Mouse (Mus musculus) heart, postnatal 25 days (tissue): ENCODE measurements around the gene Ddost. TPM values are rescaled to one million over a fixed set of nuclear protein-coding genes. Genes with fewer than 3 reads are reported as not detected.

Experiments
- DNase-seq: peaks from one replicate; pipeline ENCODE4 v3.0.0; 2022; ENCODE audit warnings: low spot score
- intact Hi-C: fragments of 180-260 bp; cut with DNase I; formaldehyde crosslinking; loops from one replicate; pipeline ENCODE4 v1.15.1; 2025
- total RNA-seq, 2 experiments: library from RNA; stranded (reverse); gene quantifications; 2 replicates each; pipeline ENCODE4 v1.2.3; 2021

Ddost gene
- 10 to 100 TPM; 63.6 to 68.4 TPM for total RNA-seq

DNA sequence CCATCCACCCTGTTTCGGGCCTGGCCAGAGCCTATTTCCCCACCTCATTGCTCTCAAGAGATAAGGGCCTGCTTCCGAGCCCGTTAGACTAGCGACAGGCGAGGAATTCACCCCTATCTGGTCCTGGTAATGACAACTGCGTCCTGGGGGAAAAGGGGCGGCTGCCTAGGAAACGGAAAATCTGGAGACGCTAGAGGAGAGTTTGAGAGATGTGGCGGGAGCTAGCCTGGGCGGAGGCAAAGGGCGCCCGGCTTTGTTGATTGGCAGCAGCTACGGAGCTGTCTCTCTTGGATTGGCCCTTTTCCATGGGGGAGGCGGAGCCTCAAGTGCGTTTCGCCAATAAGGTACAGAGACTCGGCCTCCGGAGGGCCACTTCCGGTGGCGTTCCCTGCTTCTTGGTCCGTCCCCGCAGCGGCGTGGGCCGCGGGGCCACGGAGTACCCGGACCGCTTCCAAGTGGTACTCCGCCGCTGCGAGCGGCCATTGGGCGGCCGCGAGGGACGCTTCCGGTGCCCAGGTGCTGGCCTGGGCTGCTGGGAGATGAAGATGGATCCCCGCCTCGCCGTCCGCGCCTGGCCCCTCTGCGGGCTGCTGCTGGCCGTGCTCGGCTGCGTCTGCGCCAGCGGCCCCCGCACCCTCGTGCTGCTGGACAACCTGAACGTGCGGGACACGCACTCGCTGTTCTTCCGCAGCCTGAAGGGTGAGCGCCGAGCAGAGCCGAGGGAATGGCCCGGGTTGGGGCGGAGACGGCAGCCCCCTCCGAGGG is at the start of gene Ddost:
TSS of gene Ddost (plus strand) at position 391 of the 765 bp plus-strand sequence.
- intact Hi-C loops, result no loop called here
- peak; percentile 96 for DNase-seq

DNA sequence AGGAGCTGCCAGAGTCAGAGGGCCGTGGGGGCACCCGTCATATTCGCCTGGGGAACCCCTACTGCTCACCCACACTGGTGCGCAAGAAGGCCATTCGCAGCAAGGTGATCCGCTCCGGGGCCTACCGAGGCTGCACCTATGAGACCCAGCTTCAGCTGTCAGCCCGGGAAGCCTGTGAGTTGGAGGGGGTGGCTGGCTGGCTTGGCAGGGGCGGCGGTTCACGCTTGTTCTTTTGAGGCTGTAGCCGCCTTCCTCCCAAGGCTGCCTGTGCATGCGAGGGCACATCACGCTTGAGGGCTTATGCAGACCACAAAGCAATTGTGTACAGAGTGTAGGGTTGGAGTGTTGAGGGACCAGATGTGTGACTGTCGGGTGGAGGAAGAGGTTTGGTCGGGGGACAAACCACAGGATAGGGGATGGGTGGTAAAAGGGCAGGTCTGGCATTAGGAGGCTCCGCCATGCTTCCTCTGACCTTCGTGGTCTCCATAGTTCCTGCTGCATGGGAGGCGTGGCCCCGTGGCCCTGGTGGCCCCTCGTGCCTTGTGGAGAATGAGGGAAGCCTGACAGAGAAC is 47.3 kb upstream of the Ddost start:
- DNase-seq, result no peak
- intact Hi-C loops, result no loop called here

DNA sequence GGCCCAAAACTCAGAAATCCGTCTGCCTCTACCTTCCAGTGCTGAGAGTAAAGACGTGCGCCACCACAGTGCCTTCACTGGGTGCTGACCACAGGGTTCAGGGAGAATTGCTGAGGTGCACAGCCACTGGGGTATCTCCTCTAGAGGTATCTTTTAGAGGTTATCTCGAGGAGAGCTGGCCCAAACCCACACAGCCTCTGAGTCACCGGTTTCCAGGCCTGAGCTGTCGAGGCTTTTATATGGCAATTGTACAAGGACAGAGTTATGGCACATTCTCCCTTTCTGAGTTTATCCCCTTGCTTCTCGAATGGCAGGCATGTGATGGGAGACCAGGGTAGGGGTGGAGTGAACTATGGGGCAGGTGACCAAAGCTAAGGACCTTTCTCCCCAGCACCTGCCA is 45.9 kb upstream of the Ddost start:
- intact Hi-C loops, result no loop called here
- no peak for DNase-seq

DNA sequence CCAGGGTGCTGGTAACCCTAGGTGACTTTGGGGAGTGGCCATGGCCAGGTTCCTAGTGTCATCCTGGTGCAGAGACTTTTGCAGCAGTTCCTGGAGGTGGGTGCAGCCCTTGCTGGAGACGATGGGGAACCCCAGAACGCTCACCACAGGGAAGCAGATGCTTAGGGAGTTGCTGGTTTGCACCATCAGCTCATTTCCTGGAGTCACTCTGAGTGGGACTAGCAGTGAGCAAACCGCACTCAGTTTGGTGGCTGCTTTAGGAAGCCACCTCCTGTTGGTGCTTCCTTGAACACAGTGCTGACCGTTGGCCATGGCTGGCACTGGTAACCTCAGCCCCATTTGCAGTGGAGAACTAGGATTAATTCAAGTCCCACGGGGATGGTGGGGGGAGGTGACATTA is 45.0 kb upstream of the Ddost start:
- intact Hi-C loops, result no loop called here

DNA sequence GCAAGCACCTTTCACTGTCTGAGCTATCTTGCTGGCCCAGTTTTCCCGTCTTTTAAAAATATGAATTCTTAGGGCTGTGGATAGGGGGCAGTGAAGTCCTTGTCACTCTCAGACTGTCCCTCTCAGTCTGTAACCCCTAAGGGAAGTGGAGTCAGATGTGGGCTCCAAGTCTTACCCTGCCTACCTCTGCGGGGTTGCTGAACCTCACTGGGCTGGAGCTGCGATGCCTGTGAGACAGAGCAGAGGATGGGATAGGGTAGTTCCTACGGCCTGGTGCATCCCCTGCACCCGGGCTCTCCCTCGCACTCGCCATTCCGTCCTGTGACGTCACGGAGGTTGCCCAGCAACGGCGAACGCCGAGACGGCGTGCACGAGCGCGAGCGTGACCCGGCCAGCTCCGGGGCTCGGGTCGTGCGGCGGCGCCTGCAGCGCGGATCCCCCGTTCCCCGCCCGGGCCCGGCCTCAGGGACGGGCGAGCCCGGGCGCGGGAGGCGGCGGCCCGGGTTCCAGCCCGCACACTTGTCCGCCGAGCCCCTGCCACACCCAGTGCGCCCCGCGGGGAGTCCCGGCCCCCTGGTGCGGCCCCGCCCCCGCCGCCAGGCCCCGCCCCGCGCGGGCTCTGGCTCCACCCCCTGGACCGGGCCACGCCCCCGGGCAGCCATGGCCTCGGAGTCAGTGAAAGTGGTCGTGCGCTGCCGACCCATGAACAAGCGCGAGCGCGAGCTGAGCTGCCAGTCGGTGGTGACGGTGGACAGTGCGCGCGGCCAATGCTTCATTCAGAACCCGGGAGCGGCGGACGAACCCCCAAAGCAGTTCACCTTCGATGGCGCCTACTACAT is 42.5 kb upstream of the Ddost start:
- intact Hi-C loops, result no loop called here

More for the DNA sequence above, 45.0 kb upstream of the Ddost start:
- no peak for DNase-seq

DNA sequence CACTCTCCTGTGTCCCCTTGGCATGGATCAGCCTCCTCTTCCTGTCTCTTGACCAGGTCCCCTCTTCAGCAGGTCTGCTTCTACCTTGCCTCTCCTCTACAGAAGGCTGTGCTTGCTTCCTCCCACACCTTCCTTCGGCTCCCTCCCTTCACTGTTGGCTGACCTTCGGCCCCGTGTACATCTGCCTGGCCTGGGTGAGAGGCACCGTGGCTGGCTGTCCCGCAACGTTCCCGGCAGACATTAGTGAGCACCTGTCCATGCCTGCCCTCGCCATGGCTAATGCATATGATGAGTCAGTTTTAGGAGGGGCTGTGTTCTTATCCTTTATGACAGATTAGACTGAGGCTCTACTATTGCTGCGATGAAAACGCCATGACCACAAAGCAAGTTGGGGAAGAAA is 36.7 kb upstream of the Ddost start:
- DNase-seq, result no peak
- intact Hi-C loops, result no loop called here

More for the DNA sequence above, 42.5 kb upstream of the Ddost start:
- peak; percentile 65 for DNase-seq

DNA sequence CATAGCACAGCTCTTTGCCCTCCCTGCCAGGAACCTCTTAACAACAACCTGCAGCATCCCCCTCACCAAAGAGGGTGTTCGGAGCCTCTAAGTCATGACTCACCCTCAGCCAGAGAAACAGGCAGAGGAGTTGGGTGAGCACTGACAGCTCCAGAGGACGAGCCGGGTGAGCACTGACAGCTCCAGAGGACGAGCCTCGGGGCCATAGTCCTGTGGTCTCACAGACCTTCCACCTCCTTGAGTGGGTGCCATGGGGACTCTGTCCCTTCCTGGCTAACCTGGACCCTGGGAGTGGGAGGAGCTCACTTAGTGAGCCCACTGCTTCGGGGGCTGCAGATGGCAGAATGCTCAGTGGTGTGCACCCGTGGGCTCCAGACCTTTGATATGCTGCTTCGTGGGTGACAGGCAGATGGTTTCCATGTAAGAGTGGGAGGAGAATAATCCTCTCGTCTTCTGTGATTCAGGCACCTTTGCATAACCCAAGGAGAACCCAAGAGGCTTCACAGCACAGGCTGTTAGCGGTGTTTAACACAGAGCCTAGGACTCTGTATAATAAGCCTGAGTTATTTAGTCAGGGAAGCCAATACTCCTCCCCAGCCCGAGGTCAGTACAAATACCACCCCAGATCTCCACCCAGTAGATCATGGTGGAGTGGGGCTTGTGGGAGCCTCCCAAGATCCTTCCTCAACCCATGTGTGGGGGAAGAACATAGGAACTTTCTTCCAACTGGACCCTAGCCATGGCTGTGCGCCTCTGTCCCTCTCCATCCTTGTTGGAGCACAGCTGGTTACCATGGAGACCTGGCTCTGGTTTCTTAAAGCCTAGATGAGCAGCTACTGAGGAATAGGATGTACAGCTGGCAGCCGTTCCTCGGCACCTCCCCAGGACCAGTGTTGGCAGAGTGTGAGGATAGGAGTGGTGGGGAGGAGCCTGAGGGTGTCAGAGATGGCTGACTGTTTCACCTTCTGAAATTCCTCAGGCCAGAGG is 32.2 kb upstream of the Ddost start:
- intact Hi-C loops, result no loop called here
- peak; percentile 7 for DNase-seq

DNA sequence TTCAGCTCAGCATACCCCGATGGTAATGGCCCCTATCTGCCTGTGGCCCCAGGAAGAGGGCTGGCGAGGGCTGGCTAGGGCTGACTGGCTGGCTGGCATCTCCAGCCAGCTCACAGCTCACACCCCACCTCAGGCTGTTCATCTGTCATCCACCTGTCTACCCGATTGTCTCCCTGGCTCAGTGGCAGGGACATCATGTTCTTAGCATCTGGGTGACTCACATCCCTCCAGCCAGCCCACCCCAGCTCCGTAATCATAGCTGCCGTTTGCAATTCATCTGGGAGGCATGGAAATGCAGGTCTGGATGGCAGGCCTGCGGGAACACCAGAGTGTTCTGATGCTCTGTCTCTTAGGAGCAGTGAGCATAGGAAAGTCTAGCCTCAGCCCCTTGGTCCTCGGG is 26.2 kb upstream of the Ddost start:
- no peak for DNase-seq
- intact Hi-C loops, result no loop called here

DNA sequence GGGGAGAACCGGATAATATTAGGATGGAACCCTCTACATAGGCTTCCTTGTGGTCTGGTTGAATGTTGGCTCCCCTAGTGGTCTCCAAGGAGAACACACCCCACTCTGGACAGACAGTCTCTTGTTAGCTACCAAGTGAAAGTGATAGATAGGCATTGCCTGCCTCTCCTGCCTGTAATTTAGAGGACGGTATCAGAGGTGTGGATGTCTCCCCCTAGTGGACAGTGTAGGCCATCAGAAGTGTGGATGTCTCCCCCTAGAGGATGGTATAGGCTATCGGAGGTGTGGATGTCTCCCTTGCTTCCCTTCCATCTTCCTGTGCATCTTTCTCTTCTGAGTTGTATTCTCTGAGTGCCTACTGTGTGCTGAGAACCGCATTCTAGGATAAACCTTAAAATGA is 21.7 kb upstream of the Ddost start:
- intact Hi-C loops, result no loop called here
- DNase-seq, result no peak

DNA sequence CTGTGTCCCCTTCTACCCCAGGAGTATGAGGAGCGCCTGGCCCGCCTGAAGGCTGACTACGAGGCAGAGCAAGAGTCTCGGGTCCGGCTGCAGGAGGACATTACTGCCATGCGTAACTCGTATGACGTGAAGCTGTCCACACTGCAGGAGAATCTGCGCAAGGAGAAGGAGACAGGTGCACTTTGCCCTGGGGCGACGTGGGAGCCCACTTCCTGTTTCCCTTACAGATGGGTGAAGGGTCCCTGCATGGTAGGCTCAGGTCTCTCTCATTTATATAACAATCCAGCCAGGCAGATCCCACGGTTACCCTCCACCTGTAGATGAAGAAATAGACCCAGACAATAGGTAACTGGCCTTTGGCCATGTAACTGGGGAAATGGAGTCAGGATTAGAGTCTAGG is 18.1 kb upstream of the Ddost start:
- DNase-seq, result no peak
- intact Hi-C loops, result no loop called here

DNA sequence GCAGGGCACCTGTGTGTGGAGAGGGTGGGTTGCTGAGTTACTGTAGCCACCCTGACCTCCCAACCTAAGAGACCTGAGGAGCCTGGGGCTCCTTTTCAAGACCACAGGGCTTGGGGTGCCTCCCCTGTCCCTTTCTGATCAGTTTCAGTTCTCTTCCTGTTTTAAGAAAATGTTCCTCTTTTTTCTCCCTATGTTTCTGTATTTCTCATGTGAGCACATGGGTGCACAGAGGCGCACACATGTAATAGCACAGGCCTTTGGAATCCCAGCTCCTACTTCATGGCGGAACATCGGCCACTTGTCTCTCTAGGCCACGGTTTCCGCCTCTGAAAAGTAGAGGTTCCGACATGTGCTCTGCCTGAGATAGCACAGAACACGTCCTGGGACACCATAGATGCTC is 15.8 kb upstream of the Ddost start:
- intact Hi-C loops, result no loop called here
- DNase-seq, result no peak

DNA sequence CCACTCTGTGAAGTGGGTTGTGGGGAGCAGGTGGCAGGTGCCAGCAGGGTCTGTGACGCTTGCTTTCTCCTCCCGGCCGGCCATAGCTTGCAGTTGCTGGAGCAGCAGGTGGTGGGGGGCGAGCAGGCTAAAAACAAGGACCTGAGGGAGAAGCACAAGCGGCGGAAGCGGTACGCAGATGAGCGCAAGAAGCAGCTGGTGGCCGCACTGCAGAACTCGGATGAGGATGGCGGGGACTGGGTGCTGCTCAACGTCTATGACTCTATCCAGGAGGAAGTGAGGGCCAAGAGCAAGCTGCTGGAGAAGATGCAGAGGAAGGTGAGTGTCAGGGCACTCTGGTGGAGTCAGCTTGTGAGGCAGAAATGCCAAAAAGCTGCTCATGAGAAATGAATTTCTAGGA is 12.5 kb upstream of the Ddost start:
- DNase-seq, result no peak
- intact Hi-C loops, result no loop called here

DNA sequence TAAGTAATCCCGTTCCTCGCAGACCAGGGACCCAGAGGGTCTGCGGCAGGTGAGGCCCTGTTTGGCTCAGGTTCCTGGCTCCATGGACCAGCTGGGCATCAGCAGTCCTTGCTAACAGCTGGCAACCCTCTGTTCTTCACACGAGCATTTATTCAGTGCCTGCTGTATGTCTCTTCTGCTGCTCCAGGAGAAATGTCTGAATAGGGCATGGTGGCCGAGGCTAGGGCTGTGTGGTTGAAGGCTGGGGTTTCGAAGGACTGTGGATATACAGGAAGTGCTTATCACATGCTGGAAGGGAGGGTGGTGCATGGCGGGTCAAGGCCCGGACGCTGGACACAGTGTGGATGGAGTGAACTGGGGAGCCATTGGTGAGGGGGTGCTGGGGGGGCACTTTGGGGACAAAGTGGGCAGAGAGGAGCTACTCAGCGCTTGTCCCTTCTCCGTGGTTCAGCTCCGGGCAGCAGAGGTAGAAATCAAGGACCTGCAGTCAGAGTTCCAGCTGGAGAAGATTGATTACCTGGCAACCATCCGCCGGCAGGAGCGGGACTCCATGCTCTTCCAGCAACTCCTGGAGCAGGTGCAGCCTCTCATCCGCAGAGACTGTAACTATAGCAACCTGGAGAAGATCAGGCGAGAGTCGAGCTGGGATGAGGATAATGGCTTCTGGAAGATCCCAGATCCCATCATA is 11.1 kb upstream of the Ddost start:
- no peak for DNase-seq
- intact Hi-C loops, result no loop called here

DNA sequence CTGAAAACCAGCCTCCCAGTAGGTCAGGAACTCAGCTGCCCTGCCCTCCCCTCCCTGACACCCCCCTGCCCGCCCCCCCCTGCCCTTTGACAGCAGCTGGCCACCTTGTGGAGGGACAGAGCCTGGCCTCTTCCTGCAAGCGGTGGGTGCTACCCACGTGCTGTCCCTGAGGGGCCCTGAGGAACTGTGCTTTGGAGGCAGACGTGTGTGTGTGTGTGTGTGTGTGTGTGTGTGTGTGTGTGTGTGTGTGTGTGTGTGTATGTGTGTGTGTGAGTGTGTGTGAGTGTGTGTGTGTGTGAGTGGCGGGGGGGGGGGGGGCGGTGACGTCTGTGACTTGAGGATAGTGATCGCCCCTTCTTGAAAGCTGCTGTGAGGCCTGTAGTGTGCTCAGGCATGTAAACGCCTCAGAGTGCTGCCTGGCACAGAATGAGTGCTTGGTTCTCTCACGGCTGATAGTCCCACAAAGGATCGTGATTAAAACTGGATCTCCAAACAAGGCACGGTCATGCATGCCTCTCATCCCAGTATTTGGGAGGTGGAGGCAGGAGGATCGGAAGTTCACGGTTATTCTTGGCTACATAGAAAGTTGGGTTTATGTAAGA is 10.5 kb upstream of the Ddost start:
- no peak for DNase-seq
- intact Hi-C loops, result no loop called here

DNA sequence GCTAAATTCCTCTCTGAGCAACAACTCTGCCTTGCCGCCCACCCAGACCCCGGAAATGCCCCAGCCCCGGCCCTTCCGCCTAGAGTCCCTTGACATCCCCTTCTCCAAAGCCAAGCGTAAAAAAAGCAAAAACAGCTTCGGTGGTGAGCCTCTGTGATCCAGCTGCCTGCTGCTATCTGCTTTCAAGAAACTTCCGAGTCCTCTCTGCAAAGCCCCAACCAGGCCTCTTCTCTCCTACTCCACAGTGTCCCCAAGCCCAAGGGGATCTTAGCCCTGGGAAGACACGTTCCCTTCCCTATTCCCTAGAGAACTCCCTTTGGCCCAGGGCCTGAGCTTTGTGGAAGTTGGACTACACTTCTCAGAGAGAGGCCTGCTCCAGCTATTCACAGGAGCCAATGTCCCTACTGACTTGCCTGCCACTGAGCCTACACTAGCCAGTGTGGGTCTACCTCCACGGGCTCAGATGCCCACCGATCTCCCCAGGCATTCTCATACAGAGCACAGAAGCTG is 3.2 kb upstream of the Ddost start:
- intact Hi-C loops, result no loop called here
- no peak for DNase-seq

DNA sequence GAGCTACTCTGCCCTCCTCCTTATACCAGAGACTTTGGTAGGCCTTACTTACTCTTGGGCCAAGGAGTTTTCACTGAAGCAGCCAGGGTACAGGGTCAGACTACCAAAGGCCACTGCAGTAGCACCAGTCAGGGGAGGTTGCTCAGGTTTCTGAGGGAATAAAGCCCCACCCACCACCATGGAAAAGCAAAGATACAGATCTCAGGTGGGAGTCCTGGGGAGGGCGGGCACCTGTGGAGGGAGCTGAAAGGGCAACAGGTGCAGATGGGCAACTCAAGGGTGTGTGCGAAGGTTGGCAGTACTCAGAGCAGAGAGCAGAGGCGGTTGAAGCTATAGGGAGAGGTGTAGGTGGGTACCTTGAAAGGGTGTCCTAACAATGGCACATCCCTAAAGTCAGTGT is 1.5 kb upstream of the Ddost start:
- intact Hi-C loops, result no loop called here
- DNase-seq, result no peak

DNA sequence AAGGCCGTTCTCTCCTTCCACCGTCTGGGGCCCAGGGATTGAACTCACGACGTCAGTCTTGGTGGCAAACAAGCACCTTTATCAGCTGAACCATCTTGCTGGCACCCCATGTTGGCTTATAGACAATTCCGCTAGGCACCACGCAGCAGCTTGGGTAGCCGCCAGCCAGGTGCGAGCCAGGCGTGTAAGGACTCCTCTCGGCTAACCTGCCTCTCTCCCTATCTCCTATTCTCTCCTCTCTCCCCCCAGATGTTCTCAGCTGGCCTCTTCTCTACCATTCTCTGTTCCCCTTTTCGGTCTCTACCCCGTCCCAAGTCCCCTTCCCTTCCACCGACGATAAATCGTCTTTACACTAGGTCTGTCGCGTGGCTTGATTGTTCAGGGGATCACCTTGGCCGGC is 788 bp upstream of the Ddost start:
- DNase-seq, result no peak
- intact Hi-C loops, result no loop called here

DNA sequence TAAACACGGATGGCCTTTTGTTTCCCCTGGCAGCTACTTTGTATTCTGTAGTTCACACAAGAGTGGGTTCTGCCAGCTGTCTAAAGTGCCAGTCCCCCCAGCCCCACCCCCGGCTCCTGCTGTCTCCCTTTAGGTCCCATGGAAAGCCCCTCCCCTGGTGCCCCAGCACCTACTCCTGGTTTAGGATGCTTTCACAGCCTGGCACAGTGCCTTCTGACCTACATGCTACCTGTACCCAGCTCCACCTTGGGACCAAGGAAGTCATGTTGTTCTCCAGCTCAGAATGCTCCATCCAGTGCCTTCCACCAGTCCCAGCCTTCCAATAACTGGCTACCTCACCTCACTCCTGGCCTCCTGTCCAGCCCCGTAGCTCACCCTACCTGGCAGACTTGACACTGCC is 2.5 kb downstream of the Ddost start:
- intact Hi-C loops, result no loop called here

DNA sequence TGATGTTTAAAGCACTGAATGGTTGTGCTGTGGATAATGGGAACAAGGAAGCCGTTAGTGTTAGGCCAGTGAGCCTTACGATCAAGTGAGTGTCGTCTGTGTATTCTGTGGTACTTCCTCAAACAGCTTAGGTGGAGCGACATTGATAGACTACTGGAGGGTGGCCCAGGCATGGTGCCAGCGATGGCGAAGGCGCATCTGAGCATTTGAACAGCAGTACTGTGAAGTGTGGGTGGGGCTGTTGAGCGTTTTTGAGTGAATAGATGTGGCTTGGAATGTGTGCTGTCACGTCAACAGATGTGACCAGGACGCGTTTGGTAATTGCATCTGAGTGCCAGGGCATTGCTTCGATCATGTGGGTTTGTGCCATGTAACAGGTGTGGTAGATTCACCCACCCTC is 3.2 kb downstream of the Ddost start:
- no peak for DNase-seq
- intact Hi-C loops, result no loop called here

More for the DNA sequence above, 2.5 kb downstream of the Ddost start:
- DNase-seq, result no peak
